Mouse (Mus musculus): ENCODE data around the gene Lmcd1.

- TF ChIP-seq CTCF (IDR thresholded peaks at IDR 0.05) (no peak), POLR2A (IDR thresholded peaks at IDR 0.05; ENCODE audit: insufficient read depth, low read depth, low read length) (no peak), EP300 (IDR thresholded peaks at IDR 0.05; ENCODE audit: insufficient read depth, low read depth, low read length) (no peak)
Observed at GRCm38 (mm10) chr6:112300633-112301032, 27.1 kb downstream of the Lmcd1 start.

Data from heart, adult 2 months (tissue).